Mouse (Mus musculus) left cerebral cortex, adult 2 months (tissue): ENCODE measurements at regions not wholly inside any gene's neighbourhood (a gene's known extent, or its start where the extent isn't known, plus 50 kb on each side); places are given as distances from the start of the nearest gene placed in this dataset.
"Not testable (repeated sequence)": the region's sequence is repeated elsewhere in the genome, so short reads cannot be mapped to it uniquely, and the experiment has no call there.

Experiments
- DNase-seq, 2 experiments: peaks; one replicate each; pipeline ENCODE4 v3.0.0; 2021 to 2022; ENCODE audit warnings: low spot score in 2 of 2, mixed read lengths in 1 of 2; ENCODE audit errors: extremely low spot score in 1 of 2
- H3K27ac ChIP-seq: fragments of 200-600 bp; 2 replicates; pipeline ENCODE4 v1.8.1; 2022
- H3K4me3 ChIP-seq: fragments of 200-600 bp; 2 replicates; pipeline ENCODE4 v1.8.1; 2022
- CTCF ChIP-seq: fragments of 200-600 bp; IDR thresholded peaks from 2 replicates; pipeline ENCODE4 v1.8.1; 2022; ENCODE audit warnings: antibody characterized with exemption, mild to moderate bottlenecking, moderate library complexity
- intact Hi-C: fragments of 180-260 bp; cut with DNase I; formaldehyde crosslinking; loops from one replicate; pipeline ENCODE4 v1.15.1; 2025

DNA sequence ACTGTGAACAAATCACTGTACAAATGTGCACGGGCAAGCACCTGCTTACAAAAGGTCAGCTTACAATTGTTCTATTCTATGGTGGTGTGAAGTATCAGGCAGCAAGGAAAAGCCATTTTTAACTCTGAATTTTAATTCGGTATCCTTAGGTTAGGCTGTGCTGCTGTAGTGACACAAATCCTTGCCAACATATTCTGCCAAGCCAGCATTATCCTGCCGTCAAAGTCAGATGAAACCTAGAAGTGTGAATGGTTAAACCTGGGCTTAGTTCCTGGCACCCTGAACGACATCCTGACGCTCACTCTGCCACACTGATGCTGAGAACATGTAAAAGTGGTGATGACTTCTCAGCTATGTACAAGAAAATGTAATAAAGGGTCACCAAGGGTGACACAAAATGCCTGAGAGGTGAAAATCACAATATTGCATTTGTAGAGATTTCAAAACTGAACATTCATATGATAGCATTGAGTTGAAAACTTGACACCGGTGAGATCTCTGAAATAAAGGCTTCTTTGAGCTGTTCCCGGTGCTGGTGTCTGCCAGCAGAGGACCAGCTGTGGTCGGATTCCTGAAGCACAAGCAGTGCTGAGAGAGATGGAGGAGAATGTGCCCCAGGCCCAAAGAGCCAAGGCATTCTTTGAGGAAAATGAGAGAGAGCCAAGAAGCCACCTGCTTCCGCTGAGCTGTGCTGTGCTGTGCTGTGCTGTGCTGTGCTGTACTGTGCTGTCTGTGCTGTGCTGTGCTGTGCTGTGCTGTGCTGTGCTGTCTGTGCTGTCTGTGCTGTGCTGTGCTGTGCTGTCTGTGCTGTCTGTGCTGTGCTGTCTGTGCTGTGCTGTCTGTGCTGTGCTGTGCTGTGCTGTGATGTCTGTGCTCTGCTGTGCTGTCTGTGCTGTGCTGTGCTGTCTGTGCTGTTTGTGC lies 195.9 kb downstream of the Tcp10c start:
- H3K27ac ChIP-seq = no peak overlapping the region
- no peak for DNase-seq
- no peak for TF ChIP-seq CTCF
- no peak overlapping the region for H3K4me3 ChIP-seq
- intact Hi-C loops = no loop called here

DNA sequence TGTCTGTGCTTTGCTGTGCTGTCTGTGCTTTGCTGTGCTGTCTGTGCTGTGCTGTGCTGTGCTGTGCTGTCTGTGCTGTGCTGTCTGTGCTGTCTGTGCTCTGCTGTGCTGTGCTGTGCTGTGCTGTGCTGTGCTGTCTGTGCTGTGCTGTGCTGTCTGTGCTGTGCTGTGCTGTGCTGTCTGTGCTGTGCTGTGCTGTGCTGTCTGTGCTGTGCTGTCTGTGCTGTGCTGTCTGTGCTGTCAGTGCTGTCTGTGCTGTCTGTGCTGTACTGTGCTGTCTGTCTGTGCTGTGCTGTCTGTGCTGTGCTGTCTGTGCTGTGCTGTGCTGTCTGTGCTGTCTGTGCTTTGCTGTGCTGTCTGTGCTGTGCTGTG lies 196.5 kb downstream of the Tcp10c start:
- intact Hi-C loops, H3K4me3 ChIP-seq, DNase-seq, H3K27ac ChIP-seq: not testable (repeated sequence)

DNA sequence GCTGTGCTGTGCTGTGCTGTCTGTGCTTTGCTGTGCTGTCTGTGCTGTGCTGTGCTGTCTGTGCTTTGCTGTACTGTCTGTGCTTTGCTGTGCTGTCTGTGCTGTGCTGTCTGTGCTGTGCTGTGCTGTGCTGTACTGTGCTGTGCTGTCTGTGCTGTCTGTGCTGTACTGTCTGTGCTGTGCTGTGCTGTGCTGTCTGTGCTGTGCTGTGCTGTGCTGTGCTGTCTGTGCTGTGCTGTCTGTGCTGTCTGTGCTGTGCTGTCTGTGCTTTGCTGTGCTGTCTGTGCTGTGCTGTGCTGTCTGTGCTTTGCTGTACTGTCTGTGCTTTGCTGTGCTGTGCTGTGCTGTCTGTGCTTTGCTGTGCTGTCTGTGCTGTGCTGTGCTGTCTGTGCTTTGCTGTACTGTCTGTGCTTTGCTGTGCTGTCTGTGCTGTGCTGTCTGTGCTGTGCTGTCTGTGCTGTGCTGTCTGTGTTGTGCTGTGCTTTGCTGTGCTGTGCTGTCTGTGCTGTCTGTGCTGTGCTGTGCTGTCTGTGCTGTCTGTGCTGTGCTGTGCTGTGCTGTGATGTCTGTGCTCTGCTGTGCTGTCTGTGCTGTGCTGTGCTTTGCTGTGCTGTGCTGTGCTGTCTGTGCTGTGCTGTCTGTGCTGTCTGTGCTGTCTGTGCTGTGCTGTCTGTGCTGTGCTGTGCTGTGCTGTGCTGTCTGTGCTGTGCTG lies 197.5 kb downstream of the Tcp10c start:
- intact Hi-C loops, H3K27ac ChIP-seq, H3K4me3 ChIP-seq, DNase-seq: not testable (repeated sequence)

DNA sequence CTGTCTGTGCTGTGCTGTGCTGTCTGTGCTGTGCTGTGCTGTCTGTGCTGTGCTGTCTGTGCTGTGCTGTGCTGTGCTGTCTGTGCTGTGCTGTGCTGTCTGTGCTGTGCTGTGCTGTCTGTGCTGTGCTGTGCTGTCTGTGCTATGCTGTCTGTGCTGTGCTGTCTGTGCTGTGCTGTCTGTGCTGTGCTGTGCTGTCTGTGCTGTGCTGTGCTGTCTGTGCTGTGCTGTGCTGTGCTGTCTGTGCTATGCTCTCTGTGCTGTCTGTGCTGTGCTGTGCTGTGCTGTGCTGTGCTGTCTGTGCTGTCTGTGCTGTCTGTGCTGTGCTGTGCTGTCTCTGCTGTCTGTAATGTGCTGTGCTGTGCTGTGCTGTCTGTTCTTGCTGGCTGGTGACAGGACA lies 198.5 kb downstream of the Tcp10c start:
- H3K27ac ChIP-seq, H3K4me3 ChIP-seq, DNase-seq, intact Hi-C loops: not testable (repeated sequence)

DNA sequence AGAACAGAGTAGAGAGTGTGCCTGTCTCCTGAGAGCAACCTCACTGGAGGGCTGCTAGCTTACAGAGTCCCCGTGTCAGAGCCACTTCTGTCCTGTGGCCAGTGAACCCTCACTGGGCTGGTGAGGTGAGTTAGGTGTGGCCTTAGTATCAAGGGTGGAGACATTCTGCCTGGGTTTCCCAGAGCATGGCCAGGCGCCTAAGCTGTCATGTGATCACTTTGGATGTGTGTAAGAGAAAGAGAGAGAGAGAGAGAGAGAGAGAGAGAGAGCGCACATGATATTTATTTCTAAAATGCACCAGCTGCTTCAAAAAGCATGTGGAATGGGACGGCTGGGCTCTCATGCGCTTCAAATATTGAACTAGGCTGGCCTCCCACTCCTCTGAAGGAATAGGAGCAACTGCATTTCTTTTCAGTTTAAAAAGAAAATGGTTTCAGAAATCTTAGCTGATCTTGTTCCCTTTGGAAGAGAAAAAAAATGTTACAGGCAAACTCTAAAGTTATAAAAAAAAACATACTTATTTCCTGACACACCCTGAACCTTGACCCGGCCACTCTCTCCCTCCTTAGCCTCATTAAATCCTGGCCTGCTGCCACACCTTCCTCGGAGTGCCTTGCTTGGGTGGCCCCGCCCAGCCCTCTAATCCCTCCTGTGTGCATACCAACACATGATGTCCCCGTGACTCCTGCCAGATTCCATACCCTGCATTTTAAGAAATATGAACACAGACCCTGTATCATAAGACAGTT lies 201.1 kb downstream of the Tcp10c start:
- H3K27ac ChIP-seq, DNase-seq, intact Hi-C loops, H3K4me3 ChIP-seq: not testable (repeated sequence)

DNA sequence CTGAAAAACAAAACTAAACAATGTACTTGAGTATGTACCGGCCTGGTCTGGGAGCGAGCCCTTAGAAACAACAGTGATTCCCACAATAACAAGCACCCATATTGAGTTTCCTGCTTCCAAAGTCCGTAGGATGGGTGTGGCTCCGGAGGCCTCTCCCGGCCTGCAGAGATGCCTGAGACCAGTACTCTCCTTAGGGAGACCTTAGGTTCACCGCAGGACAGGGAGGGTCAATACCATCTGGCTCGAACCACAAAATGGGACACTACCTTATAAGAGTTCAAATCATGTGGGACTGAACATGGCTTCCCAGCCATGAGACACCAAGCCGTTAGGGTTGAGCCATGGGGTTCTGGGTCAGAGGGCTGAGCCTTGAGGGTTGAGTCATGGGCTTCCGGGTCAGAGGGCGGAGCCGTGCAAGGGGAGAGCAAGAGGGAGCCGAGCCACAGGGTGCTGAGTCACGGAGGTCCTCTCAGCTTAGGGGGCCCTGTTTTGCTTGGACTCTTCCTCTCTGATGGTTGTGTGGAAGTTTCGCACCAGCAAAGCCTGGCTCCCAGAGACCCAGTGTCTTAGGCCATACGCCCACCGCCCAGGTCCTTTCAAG lies 201.8 kb downstream of the Tcp10c start:
- intact Hi-C loops, H3K4me3 ChIP-seq, DNase-seq, H3K27ac ChIP-seq: not testable (repeated sequence)

DNA sequence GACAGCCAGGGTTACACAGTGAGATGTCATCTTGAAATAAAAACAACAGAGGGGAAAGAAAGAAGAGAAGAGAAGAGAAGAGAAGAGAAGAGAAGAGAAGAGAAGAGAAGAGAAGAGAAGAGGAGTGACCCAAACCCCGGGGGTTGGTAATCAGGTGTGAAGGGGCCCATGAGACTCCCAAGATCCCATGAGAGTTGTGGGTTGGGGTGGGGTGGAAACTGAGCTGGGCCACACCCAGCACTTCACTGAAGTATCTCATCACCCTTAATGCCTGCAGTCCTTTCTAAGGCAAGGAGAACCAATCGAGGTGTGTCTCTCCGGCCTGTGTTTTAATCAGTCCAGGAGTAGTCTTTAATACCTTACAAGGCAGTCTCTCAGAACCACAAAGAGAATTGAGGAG lies 201.5 kb upstream of the Afdn start:
- no peak overlapping the region for H3K4me3 ChIP-seq
- no peak overlapping the region for H3K27ac ChIP-seq
- intact Hi-C loops = no loop called here
- no peak for TF ChIP-seq CTCF
- DNase-seq = no peak

DNA sequence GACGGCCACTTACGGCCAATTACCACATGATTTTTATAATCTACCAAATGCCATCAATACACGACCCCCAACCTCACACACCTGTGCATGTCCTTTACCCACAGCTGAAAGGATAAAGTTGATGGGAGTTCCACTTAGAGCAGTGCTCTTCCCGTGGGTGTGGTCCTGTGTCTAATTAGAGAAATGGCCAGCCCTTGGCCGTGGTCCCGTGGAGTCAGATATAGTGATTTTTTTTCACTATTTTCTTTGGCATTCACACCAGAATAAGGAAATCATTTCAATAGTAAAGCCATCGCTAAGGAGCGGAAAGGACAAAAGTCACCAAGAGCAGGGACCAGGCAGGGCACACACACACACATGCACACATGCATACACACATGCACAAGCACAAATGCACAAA lies 199.0 kb upstream of the Afdn start:
- no peak for DNase-seq
- TF ChIP-seq CTCF = no peak
- intact Hi-C loops = loop anchor here (2.0 to 5.0 kb wide), 2 partner anchors 43 to 89 kb away; no protein-coding TSS in a partner anchor
- Histone ChIP-seq H3K27ac (no peak overlapping the region), H3K4me3 (no peak overlapping the region)

DNA sequence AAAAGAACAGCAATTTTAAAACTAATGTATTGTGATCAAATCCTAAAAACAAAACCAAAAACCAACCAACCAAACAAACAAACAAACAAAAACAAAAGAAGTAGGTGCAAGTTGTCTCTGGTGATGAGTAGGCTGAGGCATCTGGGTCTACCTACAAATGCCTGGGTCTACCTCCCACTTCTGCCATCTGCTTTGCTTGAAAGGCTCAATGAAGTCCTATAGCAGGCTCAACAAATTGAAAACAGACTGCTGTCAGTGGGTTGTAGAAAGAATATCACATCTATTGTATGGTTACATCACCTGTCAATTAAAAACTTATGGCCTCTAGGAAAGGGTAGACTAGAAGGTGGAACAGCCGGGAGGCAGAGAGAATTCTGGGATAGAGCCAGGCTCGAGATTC lies 197.4 kb upstream of the Afdn start:
- intact Hi-C loops = loop anchor here (5.0 kb wide), 1 partner anchor 91 kb away; no protein-coding TSS in a partner anchor
- TF ChIP-seq CTCF = no peak
- Histone ChIP-seq H3K4me3 (no peak overlapping the region), H3K27ac (no peak overlapping the region)
- DNase-seq = no peak

DNA sequence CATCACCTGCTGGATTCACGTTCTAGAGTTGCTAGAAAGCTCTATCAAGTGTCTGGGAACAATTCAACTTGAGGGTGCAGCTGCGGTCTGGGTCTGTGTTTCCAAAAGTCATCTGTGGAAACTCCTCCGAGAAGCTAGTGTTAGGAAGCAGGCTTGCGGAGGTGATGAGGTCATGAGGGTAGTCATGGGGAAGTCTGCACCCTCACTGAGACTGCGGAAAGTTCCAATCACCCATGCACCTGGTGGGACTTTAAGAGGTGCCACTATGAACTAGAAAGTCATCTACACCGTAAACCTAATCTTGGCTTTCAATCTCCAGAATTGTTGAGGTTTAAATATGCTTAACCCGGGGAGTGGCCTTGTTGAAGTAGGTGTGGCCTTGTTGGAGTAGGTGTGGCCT lies 195.5 kb upstream of the Afdn start:
- DNase-seq = no peak
- no peak for TF ChIP-seq CTCF
- H3K27ac ChIP-seq = no peak overlapping the region
- H3K4me3 ChIP-seq = no peak overlapping the region
- intact Hi-C loops = loop anchor here (5.0 kb wide), 3 partner anchors 92 to 198 kb away; partner anchors contain the start of genes Afdn and Tcte2

DNA sequence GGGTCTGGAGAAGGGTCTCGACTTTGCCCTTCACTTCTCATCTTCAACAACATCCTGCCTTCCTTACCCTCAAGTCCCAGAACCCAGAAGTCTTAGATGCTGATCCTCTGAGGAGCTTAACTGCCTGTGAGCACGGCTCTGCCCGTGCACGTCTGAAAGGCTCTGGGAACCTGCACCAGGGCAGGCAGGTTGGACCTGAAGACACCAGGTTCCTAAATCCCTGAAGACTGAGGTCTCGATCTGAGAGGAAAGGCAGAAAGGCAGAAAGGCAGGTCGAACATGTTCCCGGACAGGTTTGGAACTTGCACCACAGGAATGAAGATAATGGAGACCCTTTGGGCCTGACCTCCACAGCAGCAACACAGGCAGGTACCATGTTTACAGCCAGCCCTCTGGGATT lies 193.7 kb upstream of the Afdn start:
- TF ChIP-seq CTCF = no peak
- H3K27ac ChIP-seq = no peak overlapping the region
- no peak overlapping the region for H3K4me3 ChIP-seq
- intact Hi-C loops = loop anchor here (5.0 kb wide), 2 partner anchors 116 to 196 kb away; partner anchors contain the start of genes Afdn and Tcte2
- DNase-seq = no peak

DNA sequence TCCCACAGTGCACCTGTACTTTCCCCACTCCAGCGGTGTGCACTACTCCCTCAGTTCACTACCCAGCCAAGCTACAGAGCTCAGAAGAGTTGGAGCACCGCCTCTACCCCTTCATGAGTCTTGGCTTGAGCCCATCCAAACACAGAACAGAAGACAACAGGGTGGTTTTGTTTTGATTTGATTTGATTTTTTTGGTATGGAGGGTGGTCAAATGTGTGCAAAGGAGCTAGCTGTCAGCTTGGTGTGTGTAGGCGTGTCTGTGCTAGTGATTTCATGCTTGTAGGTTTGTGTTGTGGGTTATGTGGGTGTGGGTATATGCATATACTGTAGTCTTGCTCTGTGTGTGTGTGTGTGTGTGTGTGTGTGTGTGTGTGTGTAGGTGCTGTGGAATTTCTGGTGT lies 193.2 kb upstream of the Afdn start:
- H3K4me3 ChIP-seq = no peak overlapping the region
- no peak for TF ChIP-seq CTCF
- H3K27ac ChIP-seq = no peak overlapping the region
- DNase-seq = no peak
- intact Hi-C loops = loop anchor here (5.0 kb wide), 2 partner anchors 115 to 195 kb away; partner anchors contain the start of genes Afdn and Tcte2
